In genomic region chr12:112593951-112594915, GRCm38 (mm10) we compare ENCODE assay signal across 8 mouse cellular contexts. TPM values are rescaled to one million over a fixed set of nuclear protein-coding genes. Genes with fewer than 3 reads are reported as not detected.
DNase-seq lines count a peak whose midpoint lies in the region; ATAC-seq and TF ChIP-seq lines count a peak whose summit lies in the region.

No protein-coding gene starts in this region.

- no peak for ATAC-seq in hindbrain, postnatal 0 days
- ATAC-seq in hindbrain, embryonic 12.5 days (ENCODE audit: low FRiP score) = no peak
- no peak for ATAC-seq in heart, embryonic 16.5 days (replicated peaks; ENCODE audit: extremely low read depth, insufficient read depth, low FRiP score)

- no peak; a peak in 2 of 4 replicates for TF ChIP-seq EP300 in MEL (IDR thresholded peaks at IDR 0.05; ENCODE audit: low read depth in 1 of 2, low read length in 2 of 2)

- no peak overlapping the region for H3K4me3 ChIP-seq in hindbrain, postnatal 0 days (ENCODE audit: low read length)
- H3K4me3 ChIP-seq in hindbrain, embryonic 12.5 days = no peak overlapping the region
- H3K4me3 ChIP-seq in MEL (ENCODE audit: control insufficient read depth in 1 of 2, insufficient read depth in 1 of 2, low read depth in 2 of 2, low read length in 2 of 2) = no peak overlapping the region
- no peak overlapping the region for H3K4me3 ChIP-seq in heart, embryonic 16.5 days (ENCODE audit: low read length)
- no peak overlapping the region for H3K4me3 ChIP-seq in myocyte

- TF ChIP-seq CTCF in hindbrain, postnatal 0 days (IDR thresholded peaks at IDR 0.05; ENCODE audit: low read depth) = no peak
- TF ChIP-seq CTCF in MEL (IDR thresholded peaks at IDR 0.05 in 2 of 3, conservative IDR thresholded peaks at IDR 0.05 in 1 of 3; ENCODE audit: control insufficient read depth in 1 of 3, insufficient read depth in 1 of 3, low read depth in 2 of 3, low read length in 3 of 3, poor library complexity in 1 of 3, severe bottlenecking in 1 of 3) = no peak

- H3K27me3 ChIP-seq in hindbrain, postnatal 0 days (ENCODE audit: insufficient read depth, low read length) = 0 out of 2 replicates have a peak, but pooled peaks cover 1% of the 10 kb centered on the region
- H3K27me3 ChIP-seq in hindbrain, embryonic 12.5 days = peaks cover 32% of the 10 kb centered on the region
- H3K27me3 ChIP-seq in MEL (ENCODE audit: control insufficient read depth in 1 of 2, insufficient read depth in 2 of 2, low read length in 2 of 2) (no peaks in the 10 kb centered on the region), myocyte (ENCODE audit: control insufficient read depth, insufficient read depth, insufficient read length) (no peaks in the 10 kb centered on the region)
- H3K27me3 ChIP-seq in heart, embryonic 16.5 days (ENCODE audit: control insufficient read depth, insufficient read depth, low read length) = 0 out of 2 replicates have a peak, but pooled peaks cover 2% of the 10 kb centered on the region

- H3K4me1 ChIP-seq in hindbrain, postnatal 0 days (ENCODE audit: insufficient read depth, low read length) = peaks cover 9% of the 10 kb centered on the region; the same call in 1 of the 2 replicates
- peaks cover 18% of the 10 kb centered on the region for H3K4me1 ChIP-seq in hindbrain, embryonic 12.5 days
- peaks cover 37 to 56% of the 10 kb centered on the region in 2 experiments for H3K4me1 ChIP-seq in MEL (ENCODE audit: control insufficient read depth in 1 of 2, insufficient read depth in 2 of 2, low read length in 2 of 2)
- H3K4me1 ChIP-seq in heart, embryonic 16.5 days (ENCODE audit: control insufficient read depth, insufficient read depth, low read length) = peaks cover 52% of the 10 kb centered on the region

- no peak overlapping the region for H3K4me2 ChIP-seq in hindbrain, postnatal 0 days (ENCODE audit: low read depth, low read length)
- H3K4me2 ChIP-seq in hindbrain, embryonic 12.5 days (replicated peaks) = no peak overlapping the region
- no peak overlapping the region for H3K4me2 ChIP-seq in heart, embryonic 16.5 days (ENCODE audit: low read depth, low read length)
- peak overlapping the region; percentile 53 for H3K4me2 ChIP-seq in myocyte (ENCODE audit: low read depth)

- H3ac ChIP-seq in myocyte (ENCODE audit: control insufficient read depth, insufficient read length) = no peak overlapping the region

- no peak overlapping the region; the same call in 1 of the 2 replicates for H3K9ac ChIP-seq in hindbrain, postnatal 0 days (replicated peaks; ENCODE audit: low read length)
- H3K9ac ChIP-seq in hindbrain, embryonic 12.5 days = no peak overlapping the region
- peak overlapping the region; percentile 8 for H3K9ac ChIP-seq in MEL (ENCODE audit: control insufficient read depth, low read depth, low read length, poor library complexity, severe bottlenecking)
- H3K9ac ChIP-seq in heart, embryonic 16.5 days (ENCODE audit: low read length) = peak overlapping the region; percentile 49

- intact Hi-C loops in left cerebral cortex, postnatal 14 days (cut with DNase I) = no loop called here

- TF ChIP-seq POLR2A in MEL (IDR thresholded peaks at IDR 0.05; ENCODE audit: control insufficient read depth in 1 of 2, insufficient read depth in 1 of 2, low read depth in 1 of 2, low read length in 2 of 2, poor library complexity in 1 of 2) (no peak), myocyte (IDR thresholded peaks at IDR 0.05; ENCODE audit: insufficient read length, low read depth) (no peak)

- H3K79me2 ChIP-seq in MEL (ENCODE audit: control insufficient read depth, insufficient read depth, low read length, poor library complexity) (peaks cover 40% of the 10 kb centered on the region), myocyte (ENCODE audit: control insufficient read depth, insufficient read depth) (peaks cover 95% of the 10 kb centered on the region)

- no peak for DNase-seq in hindbrain, postnatal 0 days (ENCODE audit: low spot score)
- peak; percentile 74 for DNase-seq in MEL (ENCODE audit: low read depth, low spot score)
- DNase-seq in left cerebral cortex, postnatal 14 days (ENCODE audit: low spot score in 2 of 2) = no peak
- no peak for DNase-seq in gastrocnemius, postnatal 4 days (ENCODE audit: low spot score in 2 of 2)
- DNase-seq in embryo, embryonic 10.5 days (ENCODE audit: low spot score) = no peak

- TF ChIP-seq RAD21 in MEL (IDR thresholded peaks at IDR 0.05; ENCODE audit: low read depth, low read length) = no peak

- H3K9me3 ChIP-seq in hindbrain, postnatal 0 days (ENCODE audit: low read length) = no peaks in the 10 kb centered on the region
- H3K9me3 ChIP-seq in hindbrain, embryonic 12.5 days (replicated peaks) = no peaks in the 10 kb centered on the region
- H3K9me3 ChIP-seq in MEL (replicated peaks; ENCODE audit: insufficient read depth, low read length) = no peaks in the 10 kb centered on the region
- H3K9me3 ChIP-seq in heart, embryonic 16.5 days (replicated peaks; ENCODE audit: control insufficient read depth, low read length) = no peaks in the 10 kb centered on the region

- H3K27ac ChIP-seq in hindbrain, postnatal 0 days = peak overlapping the region; percentile 20; the same call in 1 of the 2 replicates
- no peak overlapping the region for H3K27ac ChIP-seq in hindbrain, embryonic 12.5 days
- peak overlapping the region; percentile 30 for H3K27ac ChIP-seq in MEL (ENCODE audit: control insufficient read depth, low read depth, low read length)
- peak overlapping the region; percentile 57 for H3K27ac ChIP-seq in heart, embryonic 16.5 days (ENCODE audit: low read length)

- H3K36me3 ChIP-seq in hindbrain, postnatal 0 days (ENCODE audit: insufficient read depth, low read length) = no peaks in the 10 kb centered on the region
- H3K36me3 ChIP-seq in hindbrain, embryonic 12.5 days = no peaks in the 10 kb centered on the region
- H3K36me3 ChIP-seq in MEL (ENCODE audit: control insufficient read depth in 1 of 2, insufficient read depth in 2 of 2, low read length in 2 of 2) (peaks cover 0 to 36% of the 10 kb centered on the region in 2 experiments; a peak in 2 of 4 replicates), myocyte (ENCODE audit: control insufficient read depth, insufficient read depth) (no peaks in the 10 kb centered on the region)
- no peaks in the 10 kb centered on the region for H3K36me3 ChIP-seq in heart, embryonic 16.5 days (ENCODE audit: control insufficient read depth, insufficient read depth)

- 69% methylated on average over 16 of the region's 16 CpGs for WGBS in hindbrain, postnatal 0 days
- 73% methylated on average over 16 of the region's 16 CpGs for WGBS in hindbrain, embryonic 12.5 days
- 51% methylated on average over 16 of the region's 16 CpGs for WGBS in heart, embryonic 16.5 days

TF ChIP-seq in MEL, 35 proteins besides CTCF, POLR2A, EP300 and RAD21 (continues in another document):
- TF ChIP-seq NRF1 (IDR thresholded peaks at IDR 0.05; ENCODE audit: insufficient read depth, low read depth, low read length, poor library complexity, severe bottlenecking) (peak; percentile 19; the same call in 1 of the 2 replicates), ELF1 (IDR thresholded peaks at IDR 0.05; ENCODE audit: low read depth, low read length) (peak; percentile 42; the same call in 1 of the 2 replicates), BHLHE40 (IDR thresholded peaks at IDR 0.05; ENCODE audit: borderline replicate concordance, low read depth, low read length) (peak; percentile 19; the same call in 1 of the 2 replicates)

TF ChIP-seq in myocyte, 11 proteins besides CTCF, POLR2A, EP300 and RAD21 (continues in another document):
- TF ChIP-seq USF1 (IDR thresholded peaks at IDR 0.05; ENCODE audit: low read depth) (no peak), E2F4 (IDR thresholded peaks at IDR 0.05; ENCODE audit: insufficient read depth) (no peak), MYOD1 (IDR thresholded peaks at IDR 0.05; ENCODE audit: control insufficient read depth in 1 of 3, insufficient read length in 2 of 3, low read depth in 2 of 3) (no peak), CEBPB (IDR thresholded peaks at IDR 0.05; ENCODE audit: insufficient read depth, poor library complexity, severe bottlenecking) (no peak), TCF12 (IDR thresholded peaks at IDR 0.05; ENCODE audit: insufficient read depth, poor library complexity, severe bottlenecking) (no peak)

RNA-seq across cellular contexts. Expression of gene Inf2, which starts 5.6 kb away (rescaled TPM):
- total RNA-seq in hindbrain, postnatal 0 days (2014; rRNA removed) = 5.9 and 6.3 TPM in 2 replicates
- polyA plus RNA-seq in hindbrain, postnatal 0 days (2015; fragmentation: Nextera tagmentation; extraction: Ambion mirVana) = 0.96 and 1.4 TPM in 2 replicates
- polyA plus RNA-seq in hindbrain, embryonic 12.5 days (2016; fragmentation: Nextera tagmentation; extraction: Ambion mirVana) = 1.5 and 2.1 TPM in 2 replicates
- total RNA-seq in MEL (2012; rRNA removed) = 23.2 and 26.1 TPM in 2 replicates
- polyA plus RNA-seq in MEL (2012; ENCODE audit: insufficient read depth in 1 of 2, insufficient read length in 2 of 2, low read depth in 1 of 2, low replicate concordance in 2 of 2, missing spikeins in 1 of 2) (100 to 1,000 TPM in 1 of 2 experiments, 10 to 100 TPM in 1; 55.7 to 122 TPM), myocyte (2012; fragmentation: generic; extraction: Trizol) (70.1 TPM)
- polyA plus RNA-seq in heart, embryonic 16.5 days (2015; fragmentation: Nextera tagmentation; extraction: Ambion mirVana) = 3.0 and 3.6 TPM in 2 replicates
- total RNA-seq in left cerebral cortex, postnatal 14 days (2021) = 10 to 100 TPM; 70.1 to 84.3 TPM
- total RNA-seq in gastrocnemius, postnatal 4 days (2021) = 10 to 100 TPM; 21.2 to 24.0 TPM

RNA-seq across cellular contexts. Expression of gene Adssl1, which starts 25.6 kb away (rescaled TPM):
- total RNA-seq in hindbrain, postnatal 0 days (2014; rRNA removed) = 2.6 and 7.5 TPM in 2 replicates
- polyA plus RNA-seq in hindbrain, postnatal 0 days (2015; fragmentation: Nextera tagmentation; extraction: Ambion mirVana) = 8.4 and 9.2 TPM in 2 replicates
- polyA plus RNA-seq in hindbrain, embryonic 12.5 days (2016; fragmentation: Nextera tagmentation; extraction: Ambion mirVana) = 3.3 and 5.0 TPM in 2 replicates
- 36.0 and 58.2 TPM in 2 replicates for total RNA-seq in MEL (2012; rRNA removed)
- 10 to 100 TPM in 1 of 2 experiments, not detected in 1; 63.9 TPM for polyA plus RNA-seq in MEL (2012; ENCODE audit: insufficient read depth in 1 of 2, insufficient read length in 2 of 2, low read depth in 1 of 2, low replicate concordance in 2 of 2, missing spikeins in 1 of 2)
- polyA plus RNA-seq in heart, embryonic 16.5 days (2015; fragmentation: Nextera tagmentation; extraction: Ambion mirVana) = 108 and 118 TPM in 2 replicates
- 202 TPM for polyA plus RNA-seq in myocyte (2012; fragmentation: generic; extraction: Trizol)
- total RNA-seq in left cerebral cortex, postnatal 14 days (2021) = 1 to 10 TPM; 6.5 to 8.4 TPM
- total RNA-seq in gastrocnemius, postnatal 4 days (2021) = 100 to 1,000 TPM; 221 to 269 TPM

RNA-seq across cellular contexts. Expression of gene Siva1, which starts 50.2 kb away (rescaled TPM):
- 24.1 and 34.8 TPM in 2 replicates for total RNA-seq in hindbrain, postnatal 0 days (2014; rRNA removed)
- polyA plus RNA-seq in hindbrain, postnatal 0 days (2015; fragmentation: Nextera tagmentation; extraction: Ambion mirVana) = 59.3 and 62.2 TPM in 2 replicates
- 100 and 124 TPM in 2 replicates for polyA plus RNA-seq in hindbrain, embryonic 12.5 days (2016; fragmentation: Nextera tagmentation; extraction: Ambion mirVana)
- total RNA-seq in MEL (2012; rRNA removed) = 591 and 659 TPM in 2 replicates
- 100 to 1,000 TPM in 1 of 2 experiments, not detected in 1; 531 TPM for polyA plus RNA-seq in MEL (2012; ENCODE audit: insufficient read depth in 1 of 2, insufficient read length in 2 of 2, low read depth in 1 of 2, low replicate concordance in 2 of 2, missing spikeins in 1 of 2)
- polyA plus RNA-seq in heart, embryonic 16.5 days (2015; fragmentation: Nextera tagmentation; extraction: Ambion mirVana) = 117 and 139 TPM in 2 replicates
- polyA plus RNA-seq in myocyte (2012; fragmentation: generic; extraction: Trizol) = 85.6 TPM
- total RNA-seq in left cerebral cortex, postnatal 14 days (2021) = 10 to 100 TPM; 14.5 to 16.8 TPM
- total RNA-seq in gastrocnemius, postnatal 4 days (2021) = 10 to 100 TPM; 42.9 to 43.8 TPM

Comparison
In these comparisons a context has a peak if more than half of its experiments do, and no peak if none do; other contexts are left out.
1. H3K9ac ChIP-seq: peak in MEL (single experiment) and heart, embryonic 16.5 days (single experiment); none in hindbrain, postnatal 0 days (single experiment) and hindbrain, embryonic 12.5 days (single experiment).
2. RNA of gene Inf2, which starts 5.6 kb away (polyA plus RNA-seq): 55.7 to 122 TPM in MEL and 70.1 TPM in myocyte (single experiment); 3.0 to 3.6 TPM in heart, embryonic 16.5 days, 1.5 to 2.1 TPM in hindbrain, embryonic 12.5 days and 0.96 to 1.4 TPM in hindbrain, postnatal 0 days; every median in the first group is over 10 times any median in the second.